Mouse (Mus musculus): ENCODE results near the gene Arpc1b.
"Not testable (repeated sequence)": the region's sequence is repeated elsewhere in the genome, so short reads cannot be mapped to it uniquely, and the experiment has no call there.

Arpc1b gene

DNA sequence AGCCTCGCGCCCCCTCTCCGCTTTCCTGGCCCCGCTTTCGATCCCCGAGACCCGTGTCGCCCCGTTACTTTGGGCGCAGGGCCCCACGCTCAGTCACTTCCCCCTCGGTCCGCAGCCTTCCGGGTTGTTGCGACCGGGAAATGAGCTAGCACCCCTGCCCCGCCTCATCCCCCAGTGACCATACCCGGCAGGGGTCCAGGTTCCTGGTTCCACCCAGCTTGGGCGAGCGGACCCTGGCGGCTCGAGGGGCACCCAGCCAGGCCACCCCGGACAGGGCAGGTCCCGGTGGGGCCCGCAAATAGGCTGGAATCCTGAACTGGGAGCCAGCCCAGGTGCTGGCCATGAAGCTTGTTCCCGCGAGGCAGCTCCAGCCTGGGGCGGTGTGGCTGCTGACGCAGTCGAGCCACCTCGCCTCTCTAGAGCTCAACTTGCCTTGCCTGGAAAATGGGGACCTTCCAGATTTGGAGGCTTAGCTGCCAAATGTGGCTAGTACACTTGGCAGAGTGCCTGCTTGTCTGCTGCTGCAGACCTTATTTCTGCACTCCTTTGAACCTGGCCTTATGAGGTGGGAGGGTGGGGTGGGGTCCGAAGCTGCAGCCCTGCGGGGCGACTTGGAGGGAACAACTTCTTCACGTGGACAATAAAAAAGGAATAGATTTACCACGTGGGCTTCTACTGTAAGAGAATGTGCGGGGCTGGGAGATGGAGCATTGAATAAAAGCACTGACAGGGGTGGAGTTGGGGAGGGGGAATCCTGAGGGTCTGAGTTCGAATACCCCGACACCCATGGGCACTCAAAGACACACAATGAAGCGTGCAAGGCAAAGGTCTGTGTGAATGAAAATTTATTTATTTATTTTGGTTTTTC is 825 bp downstream of the Arpc1b start:
- DNase-seq (ENCODE audit: low read depth, low spot score): no peak

DNA sequence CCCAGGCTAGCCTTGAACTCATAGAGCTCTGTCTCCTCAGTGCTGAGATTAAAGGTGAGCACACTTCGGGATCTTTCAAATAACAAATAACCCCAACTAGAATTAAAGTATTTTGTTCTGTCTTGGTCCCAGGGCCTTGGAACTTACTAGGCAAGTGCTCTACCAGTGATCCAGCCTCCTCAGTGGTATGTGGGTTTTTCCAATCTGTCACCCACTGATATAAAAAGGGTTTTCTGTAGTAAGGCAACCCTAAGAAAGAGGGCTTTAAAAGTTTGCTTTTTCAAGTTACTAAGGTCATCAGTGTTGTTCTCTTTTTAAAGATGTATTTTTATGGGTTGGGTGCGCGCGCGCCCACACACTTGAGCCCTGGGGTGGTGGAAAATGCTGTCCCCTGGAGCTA is 1.7 kb downstream of the Arpc1b start:
- DNase-seq (ENCODE audit: low read depth, low spot score): no peak

DNA sequence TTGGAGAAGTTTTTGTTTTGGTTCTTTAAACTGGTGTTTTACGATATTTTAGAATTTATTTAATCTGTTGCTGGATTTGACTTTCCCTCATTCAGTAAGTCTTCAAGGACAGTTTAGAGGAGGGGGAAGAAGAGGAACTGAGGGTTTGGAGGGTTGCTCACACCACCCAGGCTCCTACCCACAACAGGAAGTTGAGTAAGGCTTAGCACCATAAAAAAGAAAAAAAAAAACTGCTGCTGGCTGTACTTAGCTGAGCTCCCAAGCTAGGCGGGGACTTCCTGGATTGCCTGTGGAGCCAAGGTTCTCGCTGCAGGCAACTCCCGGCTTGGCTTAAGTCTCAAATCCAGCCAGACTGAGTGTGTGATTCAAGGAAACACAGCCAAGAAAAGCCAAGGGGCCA is 2.3 kb downstream of the Arpc1b start:
- no peak for DNase-seq (ENCODE audit: low read depth, low spot score)

DNA sequence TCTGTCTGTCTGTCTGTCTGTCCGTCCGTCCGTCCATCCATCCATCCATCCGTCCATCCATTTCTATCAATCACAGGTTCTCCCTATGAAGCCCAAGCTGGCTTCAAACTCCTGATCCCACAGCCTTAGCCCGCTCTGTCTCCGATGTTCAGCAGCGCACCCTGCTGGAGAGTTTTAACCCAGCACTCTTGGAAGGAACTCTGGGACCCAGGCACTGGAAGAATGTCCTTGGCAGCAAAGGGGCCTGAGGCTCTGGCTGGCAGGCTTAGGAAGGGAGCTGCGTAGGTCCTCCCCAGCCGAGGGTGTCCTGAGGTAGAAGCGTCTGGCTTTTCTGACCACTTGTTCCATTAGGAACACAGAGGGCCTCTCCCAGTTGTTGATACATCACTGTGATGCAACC is 2.9 kb downstream of the Arpc1b start:
- DNase-seq (ENCODE audit: low read depth, low spot score): no peak

DNA sequence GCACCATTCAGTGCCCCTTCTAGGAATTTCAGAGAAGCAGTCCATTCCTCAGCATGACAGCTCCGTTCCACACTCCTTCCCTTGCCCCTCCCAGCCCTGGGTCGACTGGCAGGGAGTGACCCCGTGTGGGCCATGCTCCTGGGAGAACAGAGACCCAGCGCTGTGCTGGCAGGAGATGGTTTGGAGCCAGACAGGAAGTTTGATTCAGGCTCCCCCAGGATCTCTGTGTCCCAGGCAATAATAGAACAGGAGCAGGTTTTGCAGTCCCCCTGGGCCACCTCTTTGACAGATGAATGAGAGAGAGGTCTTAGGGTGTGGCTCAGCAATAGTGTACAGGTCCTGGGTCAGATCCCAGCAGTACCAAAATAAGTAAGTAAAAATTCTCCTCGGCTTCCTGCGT is 4.0 kb downstream of the Arpc1b start:
- DNase-seq (ENCODE audit: low read depth, low spot score): no peak

DNA sequence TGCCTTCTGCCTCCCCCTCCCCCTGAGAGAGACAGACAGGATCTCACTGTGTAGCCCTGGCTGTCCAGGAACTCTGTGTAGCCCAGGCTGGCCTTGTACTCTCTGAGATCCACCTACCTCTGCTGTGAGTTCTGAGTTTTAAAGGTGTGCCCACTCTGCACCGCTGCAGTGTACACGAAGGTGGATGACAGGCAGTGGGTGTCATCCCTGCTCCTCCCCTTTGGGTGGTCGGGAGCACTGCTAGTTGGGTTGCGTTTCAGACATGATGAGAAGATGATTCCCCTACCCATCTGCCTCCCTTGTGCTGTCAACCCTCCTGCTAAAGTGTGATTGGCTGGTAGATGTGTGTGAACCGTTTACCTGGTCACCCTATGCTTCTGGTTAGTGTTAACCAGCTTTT is 4.4 kb downstream of the Arpc1b start:
- no peak for DNase-seq (ENCODE audit: low read depth, low spot score)

DNA sequence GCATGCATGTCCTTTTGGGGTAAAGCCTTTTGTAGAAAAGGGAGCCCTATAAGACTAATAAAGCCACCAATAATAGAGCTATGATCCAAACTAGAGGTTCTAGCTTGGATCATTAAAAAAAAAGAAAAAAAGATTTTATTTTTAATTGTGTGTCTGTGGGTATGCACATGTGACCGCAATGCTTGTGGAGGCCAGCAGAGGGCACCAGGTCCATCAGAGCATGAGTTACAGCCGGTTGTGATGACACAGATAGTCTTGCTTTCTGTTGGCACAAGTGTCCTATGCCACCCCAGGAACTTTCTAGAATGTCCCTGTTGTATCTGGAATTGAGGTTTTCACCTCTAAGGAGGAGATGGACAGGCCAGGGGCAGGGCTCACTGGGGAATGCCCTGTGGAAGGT is 5.4 kb downstream of the Arpc1b start:
- DNase-seq (ENCODE audit: low read depth, low spot score): no peak

DNA sequence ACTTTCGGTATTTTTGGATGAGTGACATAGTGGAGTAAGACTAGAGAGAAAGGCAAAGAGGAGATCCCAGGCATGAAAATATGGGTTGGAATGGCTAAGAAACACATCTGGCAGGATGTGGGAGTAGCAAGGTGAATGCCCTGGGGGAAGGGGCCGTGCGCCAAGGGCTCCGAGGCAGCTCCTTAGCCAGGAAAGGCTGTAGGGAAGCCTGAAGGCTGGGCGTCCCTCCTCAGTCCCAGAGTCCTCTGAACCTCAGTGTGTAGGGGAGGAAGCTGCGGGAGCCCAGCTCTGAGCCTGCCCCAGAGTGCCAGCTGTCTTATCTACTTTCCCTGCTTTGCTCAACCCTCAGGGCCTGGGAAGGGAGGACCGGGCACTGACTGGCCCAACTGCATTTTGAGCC is 6.9 kb downstream of the Arpc1b start:
- DNase-seq (ENCODE audit: low read depth, low spot score): no peak

DNA sequence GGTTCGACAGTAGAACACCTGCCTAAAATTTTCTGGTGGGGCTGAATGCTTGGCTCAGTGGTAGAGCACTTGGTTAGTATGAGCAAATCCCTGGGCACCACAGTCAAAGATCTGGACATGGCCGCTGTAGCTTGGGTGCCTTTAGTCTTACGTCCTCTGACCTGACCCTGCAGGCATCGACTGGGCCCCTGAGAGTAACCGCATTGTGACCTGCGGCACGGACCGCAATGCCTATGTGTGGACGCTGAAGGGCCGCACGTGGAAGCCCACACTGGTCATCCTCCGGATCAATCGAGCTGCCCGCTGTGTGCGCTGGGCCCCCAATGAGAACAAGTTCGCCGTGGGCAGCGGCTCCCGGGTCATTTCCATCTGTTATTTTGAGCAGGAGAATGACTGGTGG is 9.4 kb downstream of the Arpc1b start:
- no peak for DNase-seq (ENCODE audit: low read depth, low spot score)

DNA sequence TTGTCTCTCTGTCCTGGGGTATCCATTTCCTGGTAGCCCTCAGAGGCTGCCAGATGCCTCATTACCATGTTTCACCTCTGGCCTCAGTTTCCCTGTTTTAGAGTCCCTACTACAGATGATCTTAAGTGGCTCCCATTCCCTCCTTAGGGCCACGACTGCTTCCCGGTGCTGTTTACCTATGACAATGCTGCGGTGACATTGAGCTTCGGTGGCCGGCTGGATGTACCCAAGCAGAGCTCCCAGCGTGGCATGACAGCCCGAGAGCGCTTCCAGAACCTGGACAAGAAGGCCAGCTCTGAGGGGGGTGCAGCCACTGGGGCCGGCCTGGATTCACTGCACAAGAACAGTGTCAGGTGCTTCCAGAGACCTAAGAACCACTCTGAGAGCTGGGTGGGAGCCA is 12.6 kb downstream of the Arpc1b start:
- DNase-seq (ENCODE audit: low read depth, low spot score): no peak

DNA sequence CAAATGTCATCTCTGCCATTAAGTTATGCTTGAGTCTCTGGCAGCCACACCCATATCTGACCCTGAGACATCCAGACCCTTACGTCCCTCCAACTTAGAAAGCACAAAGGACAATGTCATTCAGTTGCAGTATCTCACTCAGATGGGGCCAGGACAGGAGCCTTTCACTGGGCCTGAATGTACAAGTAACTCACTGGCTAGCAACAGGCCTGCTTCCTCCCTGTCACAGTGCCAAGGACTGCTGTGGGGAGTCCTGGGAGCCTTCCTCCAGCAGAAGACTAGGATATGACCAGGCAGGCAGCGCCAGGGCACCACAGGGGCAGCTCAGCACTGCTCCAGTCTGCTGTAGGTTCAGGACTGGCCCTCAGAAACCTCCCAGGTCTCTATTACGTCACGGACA is 15.1 kb downstream of the Arpc1b start:
- DNase-seq (ENCODE audit: low read depth, low spot score): no peak

DNA sequence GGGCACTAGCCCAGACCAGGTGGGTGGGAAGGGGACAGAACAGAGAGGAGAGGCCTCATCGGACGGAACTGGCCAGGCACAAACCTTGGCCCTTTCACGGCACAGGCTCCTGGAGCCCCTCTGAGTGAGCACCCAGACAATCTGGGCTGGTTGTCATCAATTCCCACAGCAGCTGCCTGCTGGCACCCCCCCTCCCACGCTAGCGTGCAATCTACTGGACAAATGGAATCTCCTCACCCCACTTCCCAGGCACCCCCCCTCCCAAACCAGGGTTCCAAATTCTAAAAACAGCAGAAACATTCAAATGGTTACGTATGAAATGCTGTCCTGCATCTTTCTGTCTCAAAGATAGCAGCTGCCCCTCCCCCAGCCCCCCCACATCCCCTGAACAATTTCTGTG is 15.8 kb downstream of the Arpc1b start:
- DNase-seq (ENCODE audit: low read depth, low spot score): not testable (repeated sequence)

DNA sequence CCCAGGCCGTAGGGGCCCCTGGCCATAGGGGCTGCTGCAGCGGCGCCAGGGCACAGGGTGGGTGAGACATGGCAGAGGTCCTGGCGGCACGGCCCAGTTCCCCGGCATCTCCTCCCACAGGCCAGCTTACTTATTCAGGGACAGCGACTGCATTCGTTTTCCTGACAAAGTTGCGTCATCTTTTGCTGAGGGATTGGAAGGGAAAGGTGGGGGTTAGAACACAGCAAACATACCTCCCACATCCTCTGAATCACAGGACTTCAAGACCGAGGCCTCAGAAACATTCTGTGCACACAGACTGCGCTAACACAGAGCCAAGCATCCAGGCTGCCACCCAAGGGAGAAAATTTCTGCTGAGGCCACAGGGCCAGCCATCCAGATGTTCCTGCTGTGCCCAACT is 16.2 kb downstream of the Arpc1b start:
- no peak for DNase-seq (ENCODE audit: low read depth, low spot score)

DNA sequence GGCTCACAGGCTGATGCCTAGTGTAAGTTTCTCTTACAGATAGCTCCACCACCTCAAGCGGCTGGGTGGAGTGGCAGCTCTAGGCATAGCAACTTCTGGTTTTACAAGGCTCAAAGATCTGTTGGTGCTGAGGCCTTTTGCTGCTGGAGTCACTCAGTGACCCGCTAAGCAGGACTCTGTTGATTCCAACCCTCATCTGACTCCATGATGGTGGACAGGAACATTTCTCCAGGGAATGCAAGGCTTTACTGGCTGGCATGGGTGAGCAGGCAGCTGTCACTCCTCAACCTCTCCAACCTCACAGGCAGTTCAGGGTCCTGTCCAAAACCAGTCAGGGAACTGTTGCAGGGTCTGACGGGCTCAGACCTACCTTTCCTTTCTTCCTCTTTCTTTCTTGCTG is 17.0 kb downstream of the Arpc1b start:
- no peak for DNase-seq (ENCODE audit: low read depth, low spot score)

DNA sequence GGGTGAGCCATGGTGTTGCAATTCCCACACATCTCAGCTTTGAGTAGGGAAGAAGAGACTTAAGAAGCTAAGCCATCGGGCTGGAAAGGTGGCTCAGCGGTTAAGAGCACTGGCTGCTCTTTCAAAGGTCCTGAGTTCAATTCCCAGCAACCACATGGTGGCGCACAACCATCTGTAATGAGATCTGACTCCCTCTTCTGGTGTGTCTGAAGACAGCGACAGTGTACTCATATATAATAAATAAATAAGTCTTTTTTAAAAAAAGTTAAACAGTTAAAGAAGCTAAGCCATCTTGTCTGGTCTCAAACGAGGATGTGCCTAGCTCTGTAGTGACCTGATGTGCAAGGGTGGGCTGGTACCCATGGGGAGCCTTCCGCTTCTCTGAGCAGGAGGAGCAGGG is 19.3 kb downstream of the Arpc1b start:
- not testable (repeated sequence) for DNase-seq (ENCODE audit: low read depth, low spot score)

DNA sequence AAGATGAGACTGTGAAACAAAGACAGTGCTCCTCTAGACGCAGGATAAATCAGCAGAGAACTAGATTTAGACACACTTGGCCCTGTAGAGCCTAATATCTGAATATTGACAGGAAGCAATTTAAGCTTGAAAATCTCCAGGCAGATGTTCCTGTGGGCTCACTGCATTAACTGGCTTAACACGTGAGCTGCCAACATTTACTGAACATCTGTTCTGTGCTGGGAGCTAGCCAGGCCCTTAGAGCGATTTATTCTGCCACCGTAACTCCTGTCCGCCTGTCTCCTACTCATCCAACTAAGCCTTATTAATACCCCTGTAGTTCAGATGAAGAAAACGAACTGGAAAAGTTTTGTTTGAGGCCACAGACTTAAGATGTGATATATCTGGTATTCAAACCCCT is 24.8 kb downstream of the Arpc1b start:
- no peak for DNase-seq (ENCODE audit: low read depth, low spot score)

DNA sequence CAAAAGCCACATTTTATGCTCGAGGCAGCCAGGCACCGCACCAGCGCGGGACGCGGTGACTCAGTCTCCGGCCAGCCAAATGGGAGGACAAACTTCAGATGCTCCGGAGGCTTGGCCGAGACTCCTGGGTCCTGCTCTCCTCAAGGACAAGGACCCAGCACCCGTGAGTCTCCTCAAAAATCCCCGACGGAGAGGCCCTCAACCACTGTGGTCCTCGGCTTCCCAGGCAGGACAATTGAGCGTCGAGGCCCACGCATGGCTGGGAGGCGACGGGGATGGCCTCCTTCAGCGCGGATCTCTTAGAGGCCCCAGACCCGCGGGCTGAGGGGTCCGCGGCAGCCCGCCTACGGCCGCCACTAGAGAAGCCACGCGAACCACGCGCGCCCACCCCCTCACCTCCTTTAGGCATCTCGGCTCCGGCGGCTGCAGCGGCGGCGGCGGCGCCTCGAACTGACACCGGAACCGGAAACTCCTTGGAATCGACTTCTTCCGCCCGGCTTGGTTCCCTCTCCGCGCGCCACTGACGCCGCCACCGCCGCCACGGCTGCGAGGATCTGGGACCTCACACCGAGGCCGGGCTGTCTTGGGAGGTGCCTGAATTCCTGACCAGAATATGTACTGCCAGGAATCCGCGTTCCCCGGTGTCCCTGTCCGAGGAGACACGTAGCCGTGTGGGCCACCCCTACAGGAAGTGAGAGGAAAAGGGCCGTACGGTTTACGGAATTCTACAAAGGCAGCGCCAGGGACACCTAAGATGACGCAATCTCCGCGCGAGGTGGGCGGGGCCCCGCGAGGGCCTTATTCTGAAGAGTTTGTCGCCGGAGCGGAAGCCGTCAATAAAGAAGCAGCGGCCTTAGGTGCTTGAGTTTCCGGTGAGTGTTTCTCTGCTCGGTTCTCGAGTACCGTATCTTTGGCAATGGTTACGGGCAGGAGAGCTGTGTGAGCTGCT is 25.8 kb downstream of the Arpc1b start, which contains the start of the genes Pdap1 and Bud31:
TSS of gene Pdap1 (minus strand) at position 668 of the 949 bp plus-strand sequence.
TSS of gene Bud31 (plus strand) at position 792 of the 949 bp plus-strand sequence.
- DNase-seq (ENCODE audit: low read depth, low spot score): peak; percentile 88

DNA sequence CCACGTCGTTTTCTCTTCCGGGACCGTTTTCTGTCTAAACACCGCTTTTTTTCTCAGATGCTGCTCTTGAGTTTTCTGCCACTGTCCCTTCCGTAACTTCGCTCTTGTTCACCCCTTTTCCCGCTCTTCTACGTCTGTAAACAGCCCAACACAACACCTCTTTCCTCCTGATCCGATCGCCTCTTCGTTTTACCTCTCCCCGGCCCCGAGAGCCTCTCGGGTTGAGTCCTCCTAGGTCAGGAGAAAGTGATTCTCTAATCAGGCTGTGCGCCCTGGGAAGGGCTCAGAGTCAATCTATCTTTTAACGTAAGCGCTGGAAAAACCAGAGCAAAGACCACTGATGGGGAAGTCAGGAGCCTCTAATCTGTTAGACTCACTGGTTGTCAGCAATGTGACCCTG is 26.6 kb downstream of the Arpc1b start:
- DNase-seq (ENCODE audit: low read depth, low spot score): peak; percentile 40

DNA sequence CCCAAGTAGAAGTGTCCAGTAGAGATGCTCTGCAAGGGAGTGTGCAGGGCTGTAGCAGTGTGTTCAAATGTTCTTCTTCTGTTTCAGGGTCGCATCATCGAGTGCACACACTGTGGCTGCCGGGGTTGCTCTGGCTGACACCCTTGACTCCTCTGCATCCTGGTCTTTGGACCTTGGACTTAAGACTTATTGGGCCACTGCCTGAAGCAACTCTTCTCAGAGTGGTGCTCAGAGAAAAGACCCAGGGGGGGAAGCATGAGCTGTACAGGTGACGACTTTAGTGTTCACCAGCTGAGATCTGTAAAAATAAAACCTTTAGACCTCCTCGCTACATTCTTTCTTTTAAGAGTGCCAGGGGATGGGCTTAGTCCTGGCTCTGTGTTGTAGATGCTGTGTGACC is 33.7 kb downstream of the Arpc1b start:
- DNase-seq (ENCODE audit: low read depth, low spot score): no peak

DNA sequence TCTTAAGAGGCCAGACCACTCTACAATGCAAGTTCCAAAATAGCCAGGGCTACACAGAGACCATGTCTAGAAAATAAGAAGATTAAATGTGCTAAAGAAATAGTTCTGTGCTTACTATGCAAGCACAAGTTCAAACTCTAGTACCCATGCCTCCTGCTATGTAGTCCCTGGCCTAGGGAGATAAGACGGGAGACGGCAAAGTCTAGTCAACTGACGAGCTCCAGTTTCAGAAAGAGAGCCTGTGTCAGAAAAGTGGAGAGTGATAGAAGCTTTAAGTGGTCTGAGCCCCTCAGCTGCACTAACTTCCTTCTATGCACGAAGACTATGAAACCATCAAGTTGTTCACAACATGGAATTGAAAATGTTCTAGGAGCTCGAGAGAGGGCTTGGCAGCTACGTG is 35.3 kb downstream of the Arpc1b start:
- DNase-seq (ENCODE audit: low read depth, low spot score): no peak

DNA sequence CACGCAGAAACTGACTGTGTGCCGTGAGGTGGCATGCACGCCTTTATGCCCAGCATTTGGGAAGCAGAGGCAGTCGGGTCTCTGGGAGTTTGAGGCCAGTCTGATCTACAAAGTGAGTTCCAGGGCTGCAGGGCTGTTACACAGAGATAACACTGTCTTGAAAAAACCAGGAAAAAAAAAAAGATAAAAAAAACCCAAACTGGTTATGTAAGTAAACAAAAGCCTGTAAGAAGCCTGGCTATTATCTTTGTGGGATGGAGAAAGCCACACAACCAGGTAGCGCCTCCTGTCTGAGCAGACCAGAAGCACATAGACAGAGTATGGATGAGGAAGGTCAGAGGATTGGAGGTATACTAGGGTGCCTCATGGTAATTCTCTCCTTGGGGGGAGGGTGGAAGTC is 38.7 kb downstream of the Arpc1b start:
- no peak for DNase-seq (ENCODE audit: low read depth, low spot score)

DNA sequence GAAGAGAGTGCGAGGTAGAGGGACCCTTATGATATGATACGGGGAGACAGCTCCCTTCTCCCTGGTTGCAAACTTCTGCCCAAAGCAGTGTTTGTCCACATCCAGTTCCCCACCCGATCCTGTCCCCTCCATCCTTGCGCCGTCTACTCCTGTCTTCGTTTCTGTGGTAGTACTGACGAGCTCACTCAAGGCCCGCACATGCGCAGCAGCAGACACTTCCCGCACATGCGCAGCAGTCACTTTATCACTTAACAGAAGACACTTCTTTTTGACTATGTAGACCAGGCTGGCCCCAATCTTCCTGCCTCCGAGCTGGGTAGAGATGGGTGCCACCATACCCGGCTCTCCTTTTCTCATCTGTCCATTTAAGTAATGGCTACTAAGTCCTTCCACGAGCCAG is 47.3 kb downstream of the Arpc1b start:
- no peak for DNase-seq (ENCODE audit: low read depth, low spot score)

DNA sequence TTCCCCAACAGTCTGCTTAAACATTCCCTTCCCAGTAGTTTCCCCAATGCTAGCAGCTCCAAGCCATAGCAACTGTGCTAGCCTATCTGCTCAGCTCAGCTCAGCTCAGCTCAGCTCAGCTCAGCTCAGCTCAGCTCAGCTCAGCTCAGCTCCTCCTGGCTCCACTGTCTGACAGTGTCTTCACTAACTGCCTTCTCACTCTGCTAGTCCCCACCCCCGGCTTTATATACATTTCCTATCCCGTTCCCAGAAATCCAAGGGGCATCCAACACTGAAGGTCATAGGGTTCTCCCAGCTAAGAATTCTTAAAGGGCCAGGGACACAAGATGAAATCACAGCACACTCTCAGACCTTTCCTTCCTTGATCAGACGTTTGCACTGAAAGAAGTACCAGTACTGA is 50.7 kb downstream of the Arpc1b start:
- DNase-seq (ENCODE audit: low read depth, low spot score): no peak

Measured in c-Kit-negative CD71-positive TER-119-positive erythroid progenitor cells, embryonic 14.5 days (primary cell).